Comparison of ENCODE assay signal across 8 mouse cellular contexts in genomic region chr1:133382008-133382407, GRCm38 (mm10). TPM values are rescaled to one million over a fixed set of nuclear protein-coding genes. Genes with fewer than 3 reads are reported as not detected.
DNase-seq lines count a peak whose midpoint lies in the region; ATAC-seq and TF ChIP-seq lines count a peak whose summit lies in the region.

No protein-coding gene starts in this region.

- no peak overlapping the region for H3K9ac ChIP-seq in hindbrain, embryonic 13.5 days
- H3K9ac ChIP-seq in liver, embryonic 13.5 days: no peak overlapping the region

- no peak overlapping the region for H3K4me2 ChIP-seq in hindbrain, embryonic 13.5 days
- H3K4me2 ChIP-seq in liver, embryonic 13.5 days: no peak overlapping the region

- no peaks in the 10 kb centered on the region for H3K9me3 ChIP-seq in hindbrain, embryonic 13.5 days
- no peaks in the 10 kb centered on the region for H3K9me3 ChIP-seq in liver, embryonic 13.5 days (replicated peaks)

- H3K27me3 ChIP-seq in hindbrain, embryonic 13.5 days: no peaks in the 10 kb centered on the region
- no peaks in the 10 kb centered on the region for H3K27me3 ChIP-seq in liver, embryonic 13.5 days

- peak overlapping the region; percentile 79 for H3K27ac ChIP-seq in hindbrain, embryonic 13.5 days
- H3K27ac ChIP-seq in liver, embryonic 13.5 days: no peak overlapping the region
- H3K27ac ChIP-seq in olfactory bulb, adult 2 months (ENCODE audit: insufficient read depth, low read depth, low read length): no peak overlapping the region

- H3K4me1 ChIP-seq in hindbrain, embryonic 13.5 days (replicated peaks): peaks cover 31% of the 10 kb centered on the region
- H3K4me1 ChIP-seq in liver, embryonic 13.5 days (replicated peaks): peaks cover 17% of the 10 kb centered on the region
- H3K4me1 ChIP-seq in olfactory bulb, adult 2 months (ENCODE audit: control insufficient read depth, insufficient read depth, low read length): peaks cover 28% of the 10 kb centered on the region

- TF ChIP-seq CTCF in olfactory bulb, adult 2 months (IDR thresholded peaks at IDR 0.05; ENCODE audit: insufficient read depth, low read depth, low read length): peak; percentile 99

- 8% methylated on average over 9 of the region's 9 CpGs for WGBS in hindbrain, embryonic 13.5 days
- WGBS in liver, embryonic 13.5 days (ENCODE audit: insufficient replicate concordance): 8% methylated on average over 9 of the region's 9 CpGs
- 7% methylated on average over 9 of the region's 9 CpGs for WGBS in olfactory bulb, adult 2 months

- ATAC-seq in hindbrain, embryonic 13.5 days (ENCODE audit: low FRiP score): 0 out of 2 replicates have a peak, but pooled peaks have one; percentile 12
- ATAC-seq in liver, embryonic 13.5 days (ENCODE audit: low read depth): peak; percentile 7; the same call in 1 of the 2 replicates

- peak; percentile 51 to 86 for DNase-seq in cerebellum, postnatal 25 days
- no peak for DNase-seq in cerebellum, adult 8-10 months
- peak; percentile 70 for DNase-seq in CD4-positive helper T cell, adult 2 months (ENCODE audit: low read depth, low spot score)
- peak; percentile 90 for DNase-seq in embryo, embryonic 11 days
- DNase-seq in liver, embryonic 13.5 days: no peak
- DNase-seq in frontal cortex, postnatal 25 days (ENCODE audit: low spot score in 2 of 2): no peak

- H3K36me3 ChIP-seq in hindbrain, embryonic 13.5 days: peaks cover 26% of the 10 kb centered on the region
- H3K36me3 ChIP-seq in liver, embryonic 13.5 days: no peaks in the 10 kb centered on the region

- H3K4me3 ChIP-seq in hindbrain, embryonic 13.5 days: no peak overlapping the region
- H3K4me3 ChIP-seq in liver, embryonic 13.5 days (replicated peaks): no peak overlapping the region
- no peak overlapping the region for H3K4me3 ChIP-seq in olfactory bulb, adult 2 months (ENCODE audit: insufficient read depth, low read depth, low read length)

- no peak for TF ChIP-seq POLR2A in olfactory bulb, adult 2 months (IDR thresholded peaks at IDR 0.05; ENCODE audit: insufficient read depth, low read depth, low read length)

RNA-seq across cellular contexts. Expression of gene Etnk2, which starts 18.6 kb away (rescaled TPM):
- polyA plus RNA-seq in hindbrain, embryonic 13.5 days (2015; fragmentation: Nextera tagmentation; extraction: Ambion mirVana): 9.9 and 10.3 TPM in 2 replicates
- polyA plus RNA-seq in liver, embryonic 13.5 days (2015; fragmentation: Nextera tagmentation; extraction: Ambion mirVana): 4.3 and 4.8 TPM in 2 replicates
- polyA plus RNA-seq in olfactory bulb, adult 2 months (2012; ENCODE audit: insufficient read depth, insufficient read length, low replicate concordance, missing spikeins): not detected in 2 replicates

RNA-seq across cellular contexts. Expression of gene Ren1, which starts 31.7 kb away (rescaled TPM):
- polyA plus RNA-seq in hindbrain, embryonic 13.5 days (2015; fragmentation: Nextera tagmentation; extraction: Ambion mirVana): 3.7 and 4.2 TPM in 2 replicates
- 0.47 and 0.61 TPM in 2 replicates for polyA plus RNA-seq in liver, embryonic 13.5 days (2015; fragmentation: Nextera tagmentation; extraction: Ambion mirVana)
- polyA plus RNA-seq in olfactory bulb, adult 2 months (2012; ENCODE audit: insufficient read depth, insufficient read length, low replicate concordance, missing spikeins): not detected in 2 replicates

RNA-seq across cellular contexts. Expression of gene Sox13, which starts 42.2 kb away (rescaled TPM):
- polyA plus RNA-seq in hindbrain, embryonic 13.5 days (2015; fragmentation: Nextera tagmentation; extraction: Ambion mirVana): 7.9 and 8.0 TPM in 2 replicates
- 1.3 and 1.5 TPM in 2 replicates for polyA plus RNA-seq in liver, embryonic 13.5 days (2015; fragmentation: Nextera tagmentation; extraction: Ambion mirVana)
- not detected in 2 replicates for polyA plus RNA-seq in olfactory bulb, adult 2 months (2012; ENCODE audit: insufficient read depth, insufficient read length, low replicate concordance, missing spikeins)

Comparison
In these comparisons a context has a peak if more than half of its experiments do, and no peak if none do; other contexts are left out.
1. DNase-seq: peak in cerebellum, postnatal 25 days (2 of 2), CD4-positive helper T cell, adult 2 months (single experiment) and embryo, embryonic 11 days (single experiment); none in cerebellum, adult 8-10 months (single experiment), liver, embryonic 13.5 days (single experiment) and frontal cortex, postnatal 25 days (0 of 2).